Mouse (Mus musculus) midbrain, embryonic 16.5 days (tissue): ENCODE measurements at regions not wholly inside any gene's neighbourhood (a gene's known extent, or its start where the extent isn't known, plus 50 kb on each side); places are given as distances from the start of the nearest gene placed in this dataset.
A peak's percentile ranks its signal among the peaks of the same experiment; 100 is the strongest.

ENCODE experiments used
- ATAC-seq: fragments of 200-750 bp; cut with Nextera tagmentation; 2 replicates; pipeline ENCODE4 v1.8.0; 2017; ENCODE audit warnings: moderate TSS enrichment
- H3K27ac ChIP-seq: fragments of 300-500 bp; sonication (generic); 2 replicates; pipeline ENCODE4 v1.5.1; 2014; ENCODE audit warnings: mild to moderate bottlenecking, low read length, mixed read lengths
- H3K27me3 ChIP-seq: fragments of 300-500 bp; sonication (generic); 2 replicates; pipeline ENCODE4 v1.6.1; 2014; ENCODE audit warnings: low read depth, low read length, mixed read lengths; ENCODE audit not compliant: control insufficient read depth, insufficient read depth
- H3K36me3 ChIP-seq: fragments of 300-500 bp; sonication (generic); 2 replicates; pipeline ENCODE4 v1.6.1; 2014; ENCODE audit warnings: mild to moderate bottlenecking, low read length, moderate library complexity, mixed read lengths; ENCODE audit not compliant: control insufficient read depth, insufficient read depth
- H3K4me1 ChIP-seq: fragments of 300-500 bp; sonication (generic); 2 replicates; pipeline ENCODE4 v1.6.1; 2014; ENCODE audit warnings: mild to moderate bottlenecking, low read length, mixed read lengths; ENCODE audit not compliant: control insufficient read depth, insufficient read depth
- H3K4me2 ChIP-seq: fragments of 300-500 bp; sonication (generic); 2 replicates; pipeline ENCODE4 v1.6.1; 2014; ENCODE audit warnings: mild to moderate bottlenecking, low read length, mixed read lengths
- H3K4me3 ChIP-seq: fragments of 300-500 bp; sonication (generic); 2 replicates; pipeline ENCODE4 v1.5.1; 2014; ENCODE audit warnings: low read depth, mild to moderate bottlenecking, low read length, moderate library complexity, mixed read lengths
- H3K9ac ChIP-seq: fragments of 300-500 bp; sonication (generic); 2 replicates; pipeline ENCODE4 v1.6.1; 2014; ENCODE audit warnings: low read depth, low read length, mixed read lengths
- H3K9me3 ChIP-seq: fragments of 300-500 bp; sonication (generic); replicated peaks from 2 replicates; pipeline ENCODE4 v1.6.1; 2014; ENCODE audit warnings: mild to moderate bottlenecking, low read length, mixed read lengths; ENCODE audit not compliant: control insufficient read depth, poor library complexity, severe bottlenecking
- WGBS: fragments of 180-500 bp; shearing (Covaris S2); extraction: QIAGEN DNeasy Blood & Tissue Kit; methylation state at CpG from one replicate; pipeline ENCODE4 v1.1.7; 2014; 5-methylcytosine and 5-hydroxymethylcytosine counted together

DNA sequence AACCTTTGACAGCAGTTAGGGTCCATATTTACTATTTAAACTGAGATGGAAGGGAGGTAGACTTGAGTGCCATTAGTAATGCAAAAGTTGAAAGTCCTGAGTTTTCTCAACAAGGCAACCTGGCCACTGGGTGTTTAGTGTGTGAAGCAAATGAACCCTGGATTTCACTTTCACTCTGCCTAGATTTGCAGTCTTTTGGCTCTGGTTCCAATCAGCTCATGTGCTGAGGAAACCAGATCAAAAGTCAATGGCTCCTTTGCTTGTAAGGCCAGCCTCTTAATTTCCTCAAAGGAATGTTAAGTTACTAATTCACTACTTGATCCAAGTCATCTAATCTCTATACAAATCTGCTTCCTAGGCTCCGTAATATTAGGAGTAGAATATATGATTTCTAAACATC lies 247.7 kb upstream of the Tac1 start:
- Histone ChIP-seq H3K27me3 (no peaks in the 10 kb centered on the region), H3K27ac (no peak overlapping the region), H3K4me1 (no peaks in the 10 kb centered on the region), H3K36me3 (no peaks in the 10 kb centered on the region), H3K4me3 (no peak overlapping the region), H3K4me2 (no peak overlapping the region), H3K9me3 (no peaks in the 10 kb centered on the region), H3K9ac (no peak overlapping the region)
- no peak for ATAC-seq
- WGBS = 95% methylated on average over 1 of the region's 1 CpGs

- no peak for ATAC-seq
- Histone ChIP-seq H3K9ac (no peak overlapping the region), H3K4me1 (no peaks in the 10 kb centered on the region), H3K27ac (no peak overlapping the region), H3K9me3 (no peaks in the 10 kb centered on the region), H3K4me2 (no peak overlapping the region), H3K4me3 (no peak overlapping the region), H3K27me3 (no peaks in the 10 kb centered on the region), H3K36me3 (no peaks in the 10 kb centered on the region)
- 98% methylated on average over 3 of the region's 3 CpGs for WGBS
Measured at GRCm38 (mm10) chr6:7313496-7313895, 241.2 kb upstream of the Tac1 start.

DNA sequence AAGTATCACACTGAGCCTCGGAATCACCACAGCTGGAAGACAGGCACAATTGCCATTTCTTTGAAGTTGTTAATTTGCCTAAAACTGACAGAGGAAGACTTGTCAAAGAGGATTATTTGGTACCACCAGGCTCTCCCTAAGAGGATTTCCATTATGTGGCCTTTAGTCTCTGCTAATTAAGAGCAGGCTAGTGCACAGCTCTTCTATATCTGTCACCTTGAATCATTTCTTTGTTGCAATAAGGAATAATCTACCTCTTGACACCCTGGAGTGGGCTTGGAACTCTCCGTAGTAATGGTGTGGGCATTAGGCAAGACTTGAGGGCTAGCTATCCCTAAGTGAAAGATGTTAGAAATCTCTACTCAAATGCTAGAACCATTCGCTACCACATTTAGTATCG lies 227.7 kb upstream of the Tac1 start:
- Histone ChIP-seq H3K9me3 (no peaks in the 10 kb centered on the region), H3K36me3 (no peaks in the 10 kb centered on the region), H3K9ac (no peak overlapping the region), H3K27ac (no peak overlapping the region), H3K4me3 (no peak overlapping the region), H3K4me2 (no peak overlapping the region), H3K4me1 (no peaks in the 10 kb centered on the region), H3K27me3 (no peaks in the 10 kb centered on the region)
- 27% methylated on average over 4 of the region's 4 CpGs for WGBS
- 0 out of 2 replicates have a peak, but pooled peaks have one; percentile 21 for ATAC-seq

DNA sequence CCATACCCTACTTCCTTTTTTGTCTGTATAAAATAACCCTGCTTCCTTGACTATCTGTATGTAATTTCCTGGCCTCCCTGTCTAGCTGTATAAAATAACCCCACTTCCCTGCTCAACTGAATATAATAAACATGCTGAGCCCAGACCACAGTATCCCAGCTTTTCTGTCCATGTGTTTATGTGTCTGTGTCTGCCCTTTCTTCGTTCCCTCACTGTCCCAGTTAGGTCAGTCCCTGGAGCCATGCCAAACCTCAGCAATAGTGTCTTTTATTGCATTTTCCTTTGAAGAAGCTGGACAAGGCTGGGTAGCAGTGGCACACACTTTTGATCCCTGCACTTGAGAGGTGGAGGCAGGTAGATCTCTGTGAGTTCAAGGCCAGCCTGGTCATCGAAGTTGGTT lies 198.0 kb upstream of the Tac1 start:
- 60% methylated on average over 2 of the region's 2 CpGs for WGBS
- Histone ChIP-seq H3K27ac (no peak overlapping the region), H3K36me3 (no peaks in the 10 kb centered on the region), H3K4me2 (no peak overlapping the region), H3K27me3 (no peaks in the 10 kb centered on the region), H3K4me1 (no peaks in the 10 kb centered on the region), H3K9me3 (no peaks in the 10 kb centered on the region), H3K4me3 (no peak overlapping the region), H3K9ac (no peak overlapping the region)
- no peak for ATAC-seq

GRCm38 (mm10) chr6:7367166-7367565 lies 187.5 kb upstream of the Tac1 start:
- Histone ChIP-seq H3K27ac (no peak overlapping the region), H3K4me2 (no peak overlapping the region), H3K36me3 (no peaks in the 10 kb centered on the region), H3K27me3 (no peaks in the 10 kb centered on the region), H3K4me3 (no peak overlapping the region), H3K4me1 (no peaks in the 10 kb centered on the region), H3K9ac (no peak overlapping the region), H3K9me3 (no peaks in the 10 kb centered on the region)
- no peak for ATAC-seq
- WGBS = 85% methylated on average over 1 of the region's 1 CpGs

DNA sequence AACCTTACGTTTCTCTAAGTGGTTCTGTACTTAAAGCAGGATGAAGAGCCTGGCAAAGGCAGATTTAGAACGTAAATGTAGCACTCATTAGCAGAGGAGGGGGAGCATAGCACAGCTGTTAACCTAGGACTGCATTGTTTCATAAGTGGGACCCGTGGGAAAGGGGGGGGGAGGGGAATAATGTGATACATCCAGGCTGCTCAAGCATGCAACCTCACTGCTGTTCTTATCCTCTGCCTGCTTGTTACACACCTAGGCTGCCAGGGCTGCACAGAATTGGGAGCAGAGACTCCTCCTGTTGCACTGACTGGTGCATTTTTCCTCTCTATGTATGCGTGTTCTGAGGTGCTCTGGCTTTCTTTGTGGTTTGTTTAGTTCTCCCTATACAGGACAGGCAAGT lies 180.1 kb upstream of the Tac1 start:
- no peaks in the 10 kb centered on the region for H3K9me3 ChIP-seq
- peaks cover 2% of the 10 kb centered on the region; the same call in 1 of the 2 replicates for H3K4me1 ChIP-seq
- H3K9ac ChIP-seq = no peak overlapping the region
- peak; percentile 61; the same call in 1 of the 2 replicates for ATAC-seq
- H3K36me3 ChIP-seq = no peaks in the 10 kb centered on the region
- no peak overlapping the region for H3K4me3 ChIP-seq
- 33% methylated on average over 4 of the region's 4 CpGs for WGBS
- no peak overlapping the region for H3K4me2 ChIP-seq
- no peak overlapping the region for H3K27ac ChIP-seq
- no peaks in the 10 kb centered on the region for H3K27me3 ChIP-seq

- Histone ChIP-seq H3K9ac (no peak overlapping the region), H3K27me3 (no peaks in the 10 kb centered on the region), H3K4me3 (no peak overlapping the region), H3K4me1 (peaks cover 2% of the 10 kb centered on the region; the same call in 1 of the 2 replicates), H3K27ac (no peak overlapping the region), H3K4me2 (no peak overlapping the region), H3K9me3 (no peaks in the 10 kb centered on the region), H3K36me3 (no peaks in the 10 kb centered on the region)
- peak; percentile 69; the same call in 1 of the 2 replicates for ATAC-seq
- 65% methylated on average over 2 of the region's 2 CpGs for WGBS
Measured at GRCm38 (mm10) chr6:7375851-7376250, 178.8 kb upstream of the Tac1 start.

- Histone ChIP-seq H3K27me3 (no peaks in the 10 kb centered on the region), H3K27ac (no peak overlapping the region), H3K9me3 (no peaks in the 10 kb centered on the region), H3K36me3 (no peaks in the 10 kb centered on the region), H3K4me2 (no peak overlapping the region), H3K4me3 (no peak overlapping the region), H3K4me1 (peaks cover 2% of the 10 kb centered on the region; the same call in 1 of the 2 replicates), H3K9ac (no peak overlapping the region)
- ATAC-seq = no peak
- WGBS = 43% methylated on average over 5 of the region's 5 CpGs
Measured at GRCm38 (mm10) chr6:7378651-7379050, 176.0 kb upstream of the Tac1 start.

GRCm38 (mm10) chr6:7424731-7425130 lies 129.9 kb upstream of the Tac1 start:
- Histone ChIP-seq H3K27ac (no peak overlapping the region), H3K27me3 (no peaks in the 10 kb centered on the region), H3K4me2 (no peak overlapping the region), H3K9ac (no peak overlapping the region), H3K9me3 (no peaks in the 10 kb centered on the region), H3K4me1 (no peaks in the 10 kb centered on the region), H3K36me3 (no peaks in the 10 kb centered on the region), H3K4me3 (no peak overlapping the region)
- no peak for ATAC-seq
- 43% methylated on average over 2 of the region's 2 CpGs for WGBS

- no peak overlapping the region for H3K4me2 ChIP-seq
- H3K9me3 ChIP-seq = no peaks in the 10 kb centered on the region
- 47% methylated on average over 3 of the region's 3 CpGs for WGBS
- no peaks in the 10 kb centered on the region for H3K36me3 ChIP-seq
- no peak for ATAC-seq
- no peak overlapping the region for H3K9ac ChIP-seq
- no peak overlapping the region for H3K27ac ChIP-seq
- no peaks in the 10 kb centered on the region for H3K27me3 ChIP-seq
- no peak overlapping the region for H3K4me3 ChIP-seq
- no peaks in the 10 kb centered on the region for H3K4me1 ChIP-seq
Measured at GRCm38 (mm10) chr6:7441725-7442124, 113.0 kb upstream of the Tac1 start.
